Mouse (Mus musculus) ES-Bruce4 (cell line): ENCODE data around the gene Tenm4.

Experiments
- CTCF ChIP-seq: IDR thresholded peaks from one replicate; pipeline ENCODE4 v1.8.1; 2011; ENCODE audit warnings: low read depth, low read length
- POLR2A ChIP-seq: IDR thresholded peaks from one replicate; pipeline ENCODE4 v1.8.1; 2011; ENCODE audit warnings: low read length; ENCODE audit not compliant: insufficient read depth

DNA sequence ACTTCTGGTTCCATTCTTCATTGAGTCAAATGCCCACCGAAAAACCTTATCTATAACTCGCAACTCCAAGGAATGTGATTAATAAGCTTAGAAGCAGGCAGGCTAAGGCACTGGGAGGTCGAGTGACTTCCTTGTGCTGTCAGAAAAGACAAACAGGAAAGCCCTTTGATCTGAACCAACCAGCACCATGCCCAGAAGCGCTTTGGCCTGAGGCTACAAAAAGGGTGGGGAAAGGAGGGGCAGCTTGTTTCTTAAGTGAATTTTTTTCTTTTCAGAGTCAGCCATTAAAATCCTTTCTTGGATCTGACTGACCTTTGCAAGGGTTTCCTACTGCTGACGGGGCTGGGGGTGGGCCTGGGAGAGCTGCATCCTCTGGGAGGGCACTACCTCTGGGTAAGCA, 731.1 kb downstream of the Tenm4 start:
- TF ChIP-seq CTCF: no peak
- no peak for TF ChIP-seq POLR2A
